ENCODE assay signal across 8 mouse cellular contexts in genomic region chr1:75289376-75289775, GRCm38 (mm10). TPM values are rescaled to one million over a fixed set of nuclear protein-coding genes. Genes with fewer than 3 reads are reported as not detected.
DNase-seq lines count a peak whose midpoint lies in the region; ATAC-seq lines count a peak whose summit lies in the region.

No protein-coding gene starts in this region.

- ATAC-seq in intestine, embryonic 15.5 days, result peak; percentile 31; the same call in 1 of the 2 replicates
- ATAC-seq in intestine, embryonic 16.5 days, result no peak
- ATAC-seq in midbrain, embryonic 14.5 days (ENCODE audit: low FRiP score, low TSS enrichment), result peak; percentile 90
- ATAC-seq in granulocyte monocyte progenitor cell, adult 5-6 weeks (replicated peaks; ENCODE audit: poor library complexity, severe bottlenecking), result no peak
- no peak for ATAC-seq in liver, embryonic 11.5 days (replicated peaks; ENCODE audit: low FRiP score)

- peak; percentile 82 for DNase-seq in embryo, embryonic 10 days (ENCODE audit: low spot score)
- peak; percentile 31 to 43 for DNase-seq in heart, postnatal 14 days
- DNase-seq in midbrain, embryonic 14.5 days, result peak; percentile 89
- no peak for DNase-seq in adrenal gland, adult (ENCODE audit: inconsistent age in 2 of 2, low spot score in 1 of 2)
- no peak for DNase-seq in liver, embryonic 11.5 days (ENCODE audit: low spot score)

- intact Hi-C loops in heart, postnatal 14 days (cut with DNase I), result no loop called here

- H3K27ac ChIP-seq in intestine, embryonic 15.5 days, result no peak overlapping the region
- no peak overlapping the region for H3K27ac ChIP-seq in intestine, embryonic 16.5 days (ENCODE audit: low read length)
- H3K27ac ChIP-seq in midbrain, embryonic 14.5 days (replicated peaks; ENCODE audit: low read depth, low read length), result peak overlapping the region; percentile 92
- H3K27ac ChIP-seq in liver, embryonic 11.5 days (ENCODE audit: low read depth, low read length), result no peak overlapping the region

- WGBS in intestine, embryonic 15.5 days, result 13% methylated on average over 7 of the region's 7 CpGs
- WGBS in intestine, embryonic 16.5 days, result 15% methylated on average over 7 of the region's 7 CpGs
- WGBS in midbrain, embryonic 14.5 days, result 2% methylated on average over 7 of the region's 7 CpGs
- WGBS in liver, embryonic 11.5 days, result 29% methylated on average over 7 of the region's 7 CpGs

- H3K4me2 ChIP-seq in intestine, embryonic 15.5 days (replicated peaks), result no peak overlapping the region
- no peak overlapping the region for H3K4me2 ChIP-seq in intestine, embryonic 16.5 days (ENCODE audit: low read depth, low read length)
- H3K4me2 ChIP-seq in midbrain, embryonic 14.5 days (ENCODE audit: low read length), result peak overlapping the region; percentile 37
- no peak overlapping the region for H3K4me2 ChIP-seq in liver, embryonic 11.5 days

- no peaks in the 10 kb centered on the region for H3K9me3 ChIP-seq in intestine, embryonic 15.5 days
- H3K9me3 ChIP-seq in intestine, embryonic 16.5 days (ENCODE audit: control insufficient read depth, low read length), result no peaks in the 10 kb centered on the region
- H3K9me3 ChIP-seq in midbrain, embryonic 14.5 days (ENCODE audit: control insufficient read depth, low read length), result no peaks in the 10 kb centered on the region
- no peaks in the 10 kb centered on the region for H3K9me3 ChIP-seq in liver, embryonic 11.5 days (ENCODE audit: control insufficient read depth, low read length)

- H3K36me3 ChIP-seq in intestine, embryonic 15.5 days, result no peaks in the 10 kb centered on the region
- H3K36me3 ChIP-seq in intestine, embryonic 16.5 days (ENCODE audit: control insufficient read depth, insufficient read depth, low read length), result no peaks in the 10 kb centered on the region
- no peaks in the 10 kb centered on the region for H3K36me3 ChIP-seq in midbrain, embryonic 14.5 days (ENCODE audit: control insufficient read depth, insufficient read depth, low read length)
- H3K36me3 ChIP-seq in liver, embryonic 11.5 days (ENCODE audit: control insufficient read depth, insufficient read depth, low read length), result no peaks in the 10 kb centered on the region

- H3K4me1 ChIP-seq in intestine, embryonic 15.5 days (replicated peaks), result 0 out of 2 replicates have a peak, but pooled peaks cover 7% of the 10 kb centered on the region
- no peaks in the 10 kb centered on the region for H3K4me1 ChIP-seq in intestine, embryonic 16.5 days (ENCODE audit: control insufficient read depth, insufficient read depth, low read length)
- peaks cover 26% of the 10 kb centered on the region for H3K4me1 ChIP-seq in midbrain, embryonic 14.5 days (ENCODE audit: control insufficient read depth, insufficient read depth, low read length)
- H3K4me1 ChIP-seq in liver, embryonic 11.5 days (replicated peaks; ENCODE audit: control insufficient read depth, insufficient read depth, low read length), result no peaks in the 10 kb centered on the region

- no peak overlapping the region for H3K4me3 ChIP-seq in intestine, embryonic 15.5 days (replicated peaks)
- no peak overlapping the region for H3K4me3 ChIP-seq in intestine, embryonic 16.5 days (ENCODE audit: low read length)
- H3K4me3 ChIP-seq in midbrain, embryonic 14.5 days (replicated peaks; ENCODE audit: low read depth, low read length), result no peak overlapping the region
- no peak overlapping the region for H3K4me3 ChIP-seq in liver, embryonic 11.5 days (ENCODE audit: low read depth, low read length)

- H3K9ac ChIP-seq in intestine, embryonic 15.5 days, result no peak overlapping the region
- no peak overlapping the region for H3K9ac ChIP-seq in intestine, embryonic 16.5 days (ENCODE audit: low read depth, low read length)
- 0 out of 2 replicates have a peak overlapping the region, but pooled peaks have one; percentile 16 for H3K9ac ChIP-seq in midbrain, embryonic 14.5 days (replicated peaks; ENCODE audit: low read length)
- no peak overlapping the region for H3K9ac ChIP-seq in liver, embryonic 11.5 days (ENCODE audit: low read depth, low read length)

- H3K27me3 ChIP-seq in intestine, embryonic 15.5 days (replicated peaks), result no peaks in the 10 kb centered on the region
- H3K27me3 ChIP-seq in intestine, embryonic 16.5 days (replicated peaks; ENCODE audit: control insufficient read depth, insufficient read depth, low read length), result no peaks in the 10 kb centered on the region
- no peaks in the 10 kb centered on the region for H3K27me3 ChIP-seq in midbrain, embryonic 14.5 days (ENCODE audit: control insufficient read depth, insufficient read depth, low read length)
- no peaks in the 10 kb centered on the region for H3K27me3 ChIP-seq in liver, embryonic 11.5 days (replicated peaks; ENCODE audit: control insufficient read depth, insufficient read depth, low read length)

RNA-seq across cellular contexts. Expression of gene Resp18, which starts 11.2 kb away (rescaled TPM):
- polyA plus RNA-seq in intestine, embryonic 15.5 days (2015; fragmentation: Nextera tagmentation; extraction: Ambion mirVana), result 12.7 and 13.8 TPM in 2 replicates
- 9.2 and 9.9 TPM in 2 replicates for polyA plus RNA-seq in intestine, embryonic 16.5 days (2015; fragmentation: Nextera tagmentation; extraction: Ambion mirVana)
- not detected for total RNA-seq in heart, postnatal 14 days (2021)
- 116 and 164 TPM in 2 replicates for polyA plus RNA-seq in midbrain, embryonic 14.5 days (2014; fragmentation: Nextera tagmentation; extraction: Ambion mirVana)
- not detected in 2 replicates for total RNA-seq in granulocyte monocyte progenitor cell, adult 5-6 weeks (2014; fragmentation: Nextera tagmentation)
- total RNA-seq in granulocyte monocyte progenitor cell, adult 5-6 weeks (2017), result not detected in 2 replicates
- polyA plus RNA-seq in liver, embryonic 11.5 days (2014; fragmentation: Nextera tagmentation; extraction: Ambion mirVana), result 0.40 TPM in 1 of 2 replicates, not detected in the other

RNA-seq across cellular contexts. Expression of gene Ptprn, which starts 25.1 kb away (rescaled TPM):
- 3.2 and 3.6 TPM in 2 replicates for polyA plus RNA-seq in intestine, embryonic 15.5 days (2015; fragmentation: Nextera tagmentation; extraction: Ambion mirVana)
- 2.9 and 3.0 TPM in 2 replicates for polyA plus RNA-seq in intestine, embryonic 16.5 days (2015; fragmentation: Nextera tagmentation; extraction: Ambion mirVana)
- under 1 TPM; 0.44 to 0.60 TPM for total RNA-seq in heart, postnatal 14 days (2021)
- 16.6 and 19.3 TPM in 2 replicates for polyA plus RNA-seq in midbrain, embryonic 14.5 days (2014; fragmentation: Nextera tagmentation; extraction: Ambion mirVana)
- total RNA-seq in granulocyte monocyte progenitor cell, adult 5-6 weeks (2014; fragmentation: Nextera tagmentation), result not detected in 2 replicates
- not detected in 2 replicates for total RNA-seq in granulocyte monocyte progenitor cell, adult 5-6 weeks (2017)
- 0.55 and 1.0 TPM in 2 replicates for polyA plus RNA-seq in liver, embryonic 11.5 days (2014; fragmentation: Nextera tagmentation; extraction: Ambion mirVana)

RNA-seq across cellular contexts. Expression of gene Dnpep, which starts 28.4 kb away (rescaled TPM):
- 131 and 145 TPM in 2 replicates for polyA plus RNA-seq in intestine, embryonic 15.5 days (2015; fragmentation: Nextera tagmentation; extraction: Ambion mirVana)
- 159 and 160 TPM in 2 replicates for polyA plus RNA-seq in intestine, embryonic 16.5 days (2015; fragmentation: Nextera tagmentation; extraction: Ambion mirVana)
- total RNA-seq in heart, postnatal 14 days (2021), result 10 to 100 TPM; 85.6 to 88.5 TPM
- polyA plus RNA-seq in midbrain, embryonic 14.5 days (2014; fragmentation: Nextera tagmentation; extraction: Ambion mirVana), result 146 and 152 TPM in 2 replicates
- 35.6 and 44.7 TPM in 2 replicates for total RNA-seq in granulocyte monocyte progenitor cell, adult 5-6 weeks (2014; fragmentation: Nextera tagmentation)
- 26.6 and 47.7 TPM in 2 replicates for total RNA-seq in granulocyte monocyte progenitor cell, adult 5-6 weeks (2017)
- polyA plus RNA-seq in liver, embryonic 11.5 days (2014; fragmentation: Nextera tagmentation; extraction: Ambion mirVana), result 83.7 and 98.7 TPM in 2 replicates

RNA-seq across cellular contexts. Expression of gene Dnajb2, which starts 53.2 kb away (rescaled TPM):
- 25.5 and 26.2 TPM in 2 replicates for polyA plus RNA-seq in intestine, embryonic 15.5 days (2015; fragmentation: Nextera tagmentation; extraction: Ambion mirVana)
- polyA plus RNA-seq in intestine, embryonic 16.5 days (2015; fragmentation: Nextera tagmentation; extraction: Ambion mirVana), result 20.9 and 24.3 TPM in 2 replicates
- 10 to 100 TPM; 66.4 to 74.6 TPM for total RNA-seq in heart, postnatal 14 days (2021)
- 29.5 and 38.3 TPM in 2 replicates for polyA plus RNA-seq in midbrain, embryonic 14.5 days (2014; fragmentation: Nextera tagmentation; extraction: Ambion mirVana)
- total RNA-seq in granulocyte monocyte progenitor cell, adult 5-6 weeks (2014; fragmentation: Nextera tagmentation), result 0.66 and 4.1 TPM in 2 replicates
- total RNA-seq in granulocyte monocyte progenitor cell, adult 5-6 weeks (2017), result 1.5 and 1.6 TPM in 2 replicates
- 13.6 and 17.5 TPM in 2 replicates for polyA plus RNA-seq in liver, embryonic 11.5 days (2014; fragmentation: Nextera tagmentation; extraction: Ambion mirVana)

RNA-seq across cellular contexts. Expression of gene A630095N17Rik, which starts 57.5 kb away (rescaled TPM):
- polyA plus RNA-seq in intestine, embryonic 15.5 days (2015; fragmentation: Nextera tagmentation; extraction: Ambion mirVana), result not detected in 2 replicates
- not detected in 2 replicates for polyA plus RNA-seq in intestine, embryonic 16.5 days (2015; fragmentation: Nextera tagmentation; extraction: Ambion mirVana)
- total RNA-seq in heart, postnatal 14 days (2021), result not detected
- polyA plus RNA-seq in midbrain, embryonic 14.5 days (2014; fragmentation: Nextera tagmentation; extraction: Ambion mirVana), result not detected in 2 replicates
- total RNA-seq in granulocyte monocyte progenitor cell, adult 5-6 weeks (2014; fragmentation: Nextera tagmentation), result not detected in 2 replicates
- total RNA-seq in granulocyte monocyte progenitor cell, adult 5-6 weeks (2017), result 2.7 TPM in 1 of 2 replicates, not detected in the other
- polyA plus RNA-seq in liver, embryonic 11.5 days (2014; fragmentation: Nextera tagmentation; extraction: Ambion mirVana), result not detected in 2 replicates

Comparison
In these comparisons a context has a peak if more than half of its experiments do, and no peak if none do; other contexts are left out.
1. ATAC-seq: peak in intestine, embryonic 15.5 days (single experiment) and midbrain, embryonic 14.5 days (single experiment); none in intestine, embryonic 16.5 days (single experiment), granulocyte monocyte progenitor cell, adult 5-6 weeks (single experiment) and liver, embryonic 11.5 days (single experiment).
2. DNase-seq: peak in embryo, embryonic 10 days (single experiment), heart, postnatal 14 days (2 of 2) and midbrain, embryonic 14.5 days (single experiment); none in adrenal gland, adult (0 of 2) and liver, embryonic 11.5 days (single experiment).